Mouse (Mus musculus): ENCODE measurements around the gene Fgf8. TPM values are rescaled to one million over a fixed set of nuclear protein-coding genes. Genes with fewer than 3 reads are reported as not detected.

The Fgf8 gene
- polyA plus RNA-seq, 1 experiment, result not detected

DNA sequence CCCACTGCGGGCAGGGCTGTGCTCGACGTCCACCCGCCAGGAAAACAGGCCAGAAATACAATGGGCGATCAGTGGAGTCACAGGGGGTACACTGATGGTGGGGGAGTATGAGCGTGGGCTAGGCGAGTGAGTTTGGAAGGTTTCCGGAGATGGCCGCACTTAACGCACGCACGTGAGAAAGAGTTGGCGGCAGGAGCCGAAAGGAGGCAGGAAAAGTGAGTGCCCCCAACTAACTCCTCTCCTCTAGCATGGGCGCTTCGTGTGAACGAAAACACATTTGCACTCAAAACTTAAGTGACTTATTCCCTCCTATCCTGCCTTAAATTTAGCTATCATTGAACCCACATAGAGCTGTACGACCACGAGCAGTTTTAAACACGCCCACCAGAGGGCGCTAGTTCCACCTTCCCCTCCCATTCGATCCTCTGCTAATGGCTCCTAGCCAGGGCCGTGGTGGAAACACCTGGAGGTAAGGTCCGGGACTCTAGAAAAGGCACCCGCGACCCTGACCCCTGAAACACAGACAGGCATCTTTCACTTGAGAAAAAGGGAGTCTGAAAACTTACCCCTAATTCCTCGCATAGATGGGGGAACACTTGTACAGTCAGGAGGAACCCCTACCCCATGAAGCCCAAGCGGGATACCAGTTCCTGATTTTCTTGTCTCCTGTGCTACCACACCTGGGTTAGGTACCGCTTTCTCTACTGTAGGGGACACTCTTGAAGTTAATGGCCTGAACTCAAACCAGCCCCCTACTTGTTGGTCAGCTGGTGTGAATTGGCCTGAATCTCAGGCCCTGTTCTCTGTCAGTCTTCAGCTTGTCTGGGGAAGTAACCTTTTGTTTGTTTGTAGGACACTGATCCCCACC, 3.7 kb upstream of the Fgf8 start:
- no peak overlapping the region for H3K27ac ChIP-seq (ENCODE audit: control insufficient read depth, insufficient read depth, low read depth, low read length, poor library complexity)
- H3K4me3 ChIP-seq (replicated peaks; ENCODE audit: control insufficient read depth, low read depth, low read length), result no peak overlapping the region
- TF ChIP-seq POLR2A (IDR thresholded peaks at IDR 0.05; ENCODE audit: borderline replicate concordance, control insufficient read depth, low read depth, low read length) (no peak), CTCF (IDR thresholded peaks at IDR 0.05; ENCODE audit: control insufficient read depth, insufficient read depth, low read length) (peak; percentile 92)
- H3K4me1 ChIP-seq (ENCODE audit: control insufficient read depth, insufficient read depth, low read length), result peaks cover 6% of the 10 kb centered on the region
- 15% methylated on average over 29 of the region's 29 CpGs for WGBS

DNA sequence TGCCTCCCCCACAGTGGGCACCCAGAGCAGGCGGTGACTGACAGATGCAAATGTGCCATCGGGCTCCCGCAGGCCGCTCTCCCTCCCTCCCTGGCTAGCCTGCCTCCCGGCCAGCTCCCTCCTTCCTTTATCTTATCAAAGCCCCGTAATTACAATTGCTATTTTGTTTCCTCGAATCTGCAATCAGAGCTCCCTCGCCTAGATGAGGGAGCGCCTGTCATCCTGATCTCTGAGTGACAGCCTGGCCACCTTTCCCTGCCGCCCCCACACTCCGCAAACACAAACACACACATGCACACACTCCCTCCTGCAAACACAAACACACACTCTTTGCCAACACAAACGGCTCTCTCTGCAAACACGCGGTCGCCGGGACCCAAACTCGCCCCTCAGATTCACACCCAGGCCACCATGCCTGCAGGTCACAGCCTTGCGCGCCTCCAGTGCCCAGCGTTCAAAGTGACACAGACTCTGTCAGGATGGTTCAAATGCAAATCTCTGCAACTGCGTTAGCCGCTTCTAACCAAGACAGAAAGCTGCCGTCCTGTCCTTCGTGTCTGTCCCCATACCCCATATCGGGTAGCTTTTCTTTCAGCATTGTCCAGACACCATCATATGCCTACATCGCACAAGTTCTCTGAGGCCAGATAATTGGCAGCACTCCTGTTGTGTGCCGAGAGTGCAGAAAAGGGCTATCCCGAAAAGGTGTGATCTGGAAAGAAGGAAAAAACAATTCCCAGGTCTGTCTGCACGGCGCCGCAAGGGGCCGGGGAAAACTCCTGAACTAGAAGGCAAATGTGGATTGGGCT, 2.8 kb upstream of the Fgf8 start:
- Histone ChIP-seq H3K4me1 (ENCODE audit: control insufficient read depth, insufficient read depth, low read length) (peaks cover 6% of the 10 kb centered on the region), H3K4me3 (replicated peaks; ENCODE audit: control insufficient read depth, low read depth, low read length) (no peak overlapping the region), H3K27ac (ENCODE audit: control insufficient read depth, insufficient read depth, low read depth, low read length, poor library complexity) (no peak overlapping the region)
- 22% methylated on average over 32 of the region's 32 CpGs for WGBS
- TF ChIP-seq POLR2A (IDR thresholded peaks at IDR 0.05; ENCODE audit: borderline replicate concordance, control insufficient read depth, low read depth, low read length) (no peak), CTCF (IDR thresholded peaks at IDR 0.05; ENCODE audit: control insufficient read depth, insufficient read depth, low read length) (no peak)

DNA sequence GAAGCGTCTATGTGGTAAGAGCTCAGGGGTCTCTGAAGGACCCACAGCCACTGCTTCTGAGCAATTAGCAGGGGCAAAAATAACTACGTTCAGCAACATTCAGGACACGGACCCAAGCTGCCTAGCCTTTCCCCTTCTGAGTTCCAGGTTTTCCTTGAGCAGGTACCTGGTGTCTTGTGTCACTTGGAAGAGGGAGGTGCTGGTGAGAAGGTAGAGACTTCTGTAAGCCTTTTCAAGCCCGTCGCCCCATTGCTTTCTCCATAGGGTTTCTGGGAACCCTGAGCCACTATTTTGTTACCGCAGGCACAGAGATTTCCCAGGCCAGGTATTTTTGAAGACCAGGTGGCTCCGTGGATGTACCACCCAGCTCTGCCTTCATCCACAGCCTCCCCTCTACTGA, 904 bp upstream of the Fgf8 start:
- peaks cover 5% of the 10 kb centered on the region for H3K4me1 ChIP-seq (ENCODE audit: control insufficient read depth, insufficient read depth, low read length)
- no peak overlapping the region for H3K4me3 ChIP-seq (replicated peaks; ENCODE audit: control insufficient read depth, low read depth, low read length)
- WGBS, result 80% methylated on average over 7 of the region's 7 CpGs
- no peak overlapping the region for H3K27ac ChIP-seq (ENCODE audit: control insufficient read depth, insufficient read depth, low read depth, low read length, poor library complexity)
- TF ChIP-seq CTCF (IDR thresholded peaks at IDR 0.05; ENCODE audit: control insufficient read depth, insufficient read depth, low read length), result no peak
- no peak for TF ChIP-seq POLR2A (IDR thresholded peaks at IDR 0.05; ENCODE audit: borderline replicate concordance, control insufficient read depth, low read depth, low read length)

DNA sequence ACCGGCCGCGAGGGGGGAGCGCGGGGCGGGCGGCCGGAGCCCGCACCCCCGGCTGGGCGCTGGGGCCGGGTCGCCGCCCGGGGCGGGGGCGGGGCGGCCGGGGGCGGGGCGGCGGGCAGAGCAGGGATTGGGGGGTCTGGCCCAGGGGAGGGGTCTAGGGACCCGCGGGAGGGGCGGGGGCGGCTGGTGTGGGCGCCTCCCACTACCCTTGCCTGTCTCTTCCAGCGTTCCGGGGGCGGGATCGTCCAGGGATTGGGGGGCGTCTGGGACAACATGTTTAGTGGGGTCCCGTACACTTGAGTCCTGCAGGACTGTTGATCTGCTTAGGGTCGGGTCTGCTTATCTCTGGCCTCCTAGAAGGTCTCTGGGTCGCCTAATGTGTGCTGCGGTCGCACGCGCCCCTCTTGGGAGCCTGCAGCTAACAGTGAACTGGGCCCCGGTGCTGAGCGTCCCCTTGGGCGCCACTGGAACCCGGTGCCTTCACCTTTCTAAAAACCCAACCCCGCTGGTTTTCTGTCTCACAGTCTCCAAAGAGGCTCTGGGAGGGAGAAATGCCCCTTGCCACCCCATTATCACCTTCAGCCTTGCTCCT, 365 bp upstream of the Fgf8 start:
- peaks cover 2% of the 10 kb centered on the region; the same call in 1 of the 2 replicates for H3K4me1 ChIP-seq (ENCODE audit: control insufficient read depth, insufficient read depth, low read length)
- 12% methylated on average over 38 of the region's 44 CpGs for WGBS
- H3K27ac ChIP-seq (ENCODE audit: control insufficient read depth, insufficient read depth, low read depth, low read length, poor library complexity), result no peak overlapping the region
- H3K4me3 ChIP-seq (replicated peaks; ENCODE audit: control insufficient read depth, low read depth, low read length), result no peak overlapping the region
- no peak for TF ChIP-seq CTCF (IDR thresholded peaks at IDR 0.05; ENCODE audit: control insufficient read depth, insufficient read depth, low read length)
- TF ChIP-seq POLR2A (IDR thresholded peaks at IDR 0.05; ENCODE audit: borderline replicate concordance, control insufficient read depth, low read depth, low read length), result no peak

GRCm38 (mm10) chr19:45741431-45742217, 1.1 kb downstream of the Fgf8 start:
- Histone ChIP-seq H3K4me3 (replicated peaks; ENCODE audit: control insufficient read depth, low read depth, low read length) (no peak overlapping the region), H3K27ac (ENCODE audit: control insufficient read depth, insufficient read depth, low read depth, low read length, poor library complexity) (no peak overlapping the region), H3K4me1 (ENCODE audit: control insufficient read depth, insufficient read depth, low read length) (peaks cover 2% of the 10 kb centered on the region; the same call in 1 of the 2 replicates)
- WGBS, result 7% methylated on average over 45 of the region's 45 CpGs
- TF ChIP-seq CTCF (IDR thresholded peaks at IDR 0.05; ENCODE audit: control insufficient read depth, insufficient read depth, low read length) (no peak), POLR2A (IDR thresholded peaks at IDR 0.05; ENCODE audit: borderline replicate concordance, control insufficient read depth, low read depth, low read length) (no peak)

- Histone ChIP-seq H3K4me3 (replicated peaks; ENCODE audit: control insufficient read depth, low read depth, low read length) (no peak overlapping the region), H3K4me1 (ENCODE audit: control insufficient read depth, insufficient read depth, low read length) (no peaks in the 10 kb centered on the region), H3K27ac (ENCODE audit: control insufficient read depth, insufficient read depth, low read depth, low read length, poor library complexity) (no peak overlapping the region)
- TF ChIP-seq POLR2A (IDR thresholded peaks at IDR 0.05; ENCODE audit: borderline replicate concordance, control insufficient read depth, low read depth, low read length), result no peak
- no peak for TF ChIP-seq CTCF (IDR thresholded peaks at IDR 0.05; ENCODE audit: control insufficient read depth, insufficient read depth, low read length)
- WGBS, result 56% methylated on average over 7 of the region's 7 CpGs
Observed at GRCm38 (mm10) chr19:45740817-45741216, 1.9 kb downstream of the Fgf8 start.

GRCm38 (mm10) chr19:45740233-45740632, 2.5 kb downstream of the Fgf8 start:
- no peaks in the 10 kb centered on the region for H3K4me1 ChIP-seq (ENCODE audit: control insufficient read depth, insufficient read depth, low read length)
- WGBS, result 25% methylated on average over 13 of the region's 13 CpGs
- no peak overlapping the region for H3K27ac ChIP-seq (ENCODE audit: control insufficient read depth, insufficient read depth, low read depth, low read length, poor library complexity)
- H3K4me3 ChIP-seq (replicated peaks; ENCODE audit: control insufficient read depth, low read depth, low read length), result no peak overlapping the region
- TF ChIP-seq POLR2A (IDR thresholded peaks at IDR 0.05; ENCODE audit: borderline replicate concordance, control insufficient read depth, low read depth, low read length) (no peak), CTCF (IDR thresholded peaks at IDR 0.05; ENCODE audit: control insufficient read depth, insufficient read depth, low read length) (no peak)

Data from bone marrow, adult 2 months (tissue).